Comparison of ENCODE assay signal across 27 mouse cellular contexts in genomic region chr17:80418572-80419210, GRCm38 (mm10). TPM values are rescaled to one million over a fixed set of nuclear protein-coding genes. Genes with fewer than 3 reads are reported as not detected.
DNase-seq lines count a peak whose midpoint lies in the region; ATAC-seq lines count a peak whose summit lies in the region.
"Had no signal": no experiment of that assay in that cellular context is flagged by ENCODE, and none has a peak within 500 bp of the region (broad histone marks: within the 10 kb centered on the region; RNA-seq: fewer than 3 reads in every experiment).

No protein-coding gene starts in this region.

- no peaks in the 10 kb centered on the region for H3K27me3 ChIP-seq in forebrain, embryonic 12.5 days
- H3K27me3 ChIP-seq in liver, embryonic 11.5 days (replicated peaks; ENCODE audit: control insufficient read depth, insufficient read depth, low read length), result no peaks in the 10 kb centered on the region
- H3K27me3 ChIP-seq: heart, embryonic 13.5 days; hindbrain, embryonic 15.5 days; intestine, embryonic 15.5 days; limb, embryonic 15.5 days; midbrain, embryonic 12.5 days had no signal

- H3K4me1 ChIP-seq in forebrain, embryonic 12.5 days, result no peaks in the 10 kb centered on the region
- H3K4me1 ChIP-seq in liver, embryonic 11.5 days (replicated peaks; ENCODE audit: control insufficient read depth, insufficient read depth, low read length), result no peaks in the 10 kb centered on the region
- H3K4me1 ChIP-seq: heart, embryonic 13.5 days; hindbrain, embryonic 10.5 days; hindbrain, embryonic 15.5 days; intestine, embryonic 15.5 days; limb, embryonic 10.5 days; limb, embryonic 15.5 days; midbrain, embryonic 12.5 days had no signal

- 89% methylated on average over 10 of the region's 10 CpGs for WGBS in forebrain, embryonic 12.5 days
- WGBS in liver, embryonic 11.5 days, result 75% methylated on average over 10 of the region's 10 CpGs

- no peak overlapping the region for H3K4me3 ChIP-seq in forebrain, embryonic 12.5 days (replicated peaks)
- H3K4me3 ChIP-seq in liver, embryonic 11.5 days (ENCODE audit: low read depth, low read length), result no peak overlapping the region
- H3K4me3 ChIP-seq: heart, embryonic 13.5 days; hindbrain, embryonic 10.5 days; hindbrain, embryonic 15.5 days; intestine, embryonic 15.5 days; limb, embryonic 10.5 days; limb, embryonic 15.5 days; midbrain, embryonic 12.5 days had no signal

- no peak overlapping the region for H3K9ac ChIP-seq in forebrain, embryonic 12.5 days
- no peak overlapping the region for H3K9ac ChIP-seq in liver, embryonic 11.5 days (ENCODE audit: low read depth, low read length)
- H3K9ac ChIP-seq: heart, embryonic 13.5 days; hindbrain, embryonic 15.5 days; intestine, embryonic 15.5 days; limb, embryonic 15.5 days; liver, embryonic 14.5 days; lung, embryonic 14.5 days; midbrain, embryonic 12.5 days had no signal

- H3K9me3 ChIP-seq in forebrain, embryonic 12.5 days, result no peaks in the 10 kb centered on the region
- H3K9me3 ChIP-seq in liver, embryonic 11.5 days (ENCODE audit: control insufficient read depth, low read length), result no peaks in the 10 kb centered on the region
- H3K9me3 ChIP-seq: heart, embryonic 13.5 days; hindbrain, embryonic 15.5 days; intestine, embryonic 15.5 days; limb, embryonic 10.5 days; limb, embryonic 15.5 days; midbrain, embryonic 12.5 days had no signal

- peaks cover 58% of the 10 kb centered on the region for H3K36me3 ChIP-seq in forebrain, embryonic 12.5 days (replicated peaks)
- H3K36me3 ChIP-seq in liver, embryonic 11.5 days (ENCODE audit: control insufficient read depth, insufficient read depth, low read length), result peaks cover 29% of the 10 kb centered on the region

- no peak for ATAC-seq in forebrain, embryonic 12.5 days (ENCODE audit: low FRiP score)
- no peak for ATAC-seq in liver, embryonic 11.5 days (replicated peaks; ENCODE audit: low FRiP score)
- ATAC-seq: forebrain, embryonic 16.5 days; intestine, embryonic 15.5 days had no signal

- H3K4me2 ChIP-seq in forebrain, embryonic 12.5 days, result no peak overlapping the region
- no peak overlapping the region for H3K4me2 ChIP-seq in liver, embryonic 11.5 days
- H3K4me2 ChIP-seq: heart, embryonic 13.5 days; hindbrain, embryonic 15.5 days; intestine, embryonic 15.5 days; limb, embryonic 15.5 days; lung, embryonic 14.5 days; midbrain, embryonic 12.5 days had no signal

- no peak overlapping the region for H3K27ac ChIP-seq in forebrain, embryonic 12.5 days
- no peak overlapping the region for H3K27ac ChIP-seq in liver, embryonic 11.5 days (ENCODE audit: low read depth, low read length)
- H3K27ac ChIP-seq: heart, embryonic 13.5 days; hindbrain, embryonic 10.5 days; hindbrain, embryonic 15.5 days; intestine, embryonic 15.5 days; kidney, postnatal 0 days; limb, embryonic 10.5 days; limb, embryonic 15.5 days; liver, embryonic 14.5 days; midbrain, embryonic 12.5 days had no signal

- DNase-seq in 416B (ENCODE audit: low read depth) (peak; percentile 7), R1 (ENCODE audit: low read depth, low spot score) (peak; percentile 36)
- DNase-seq in CD4-positive, CD25-positive, alpha-beta regulatory T cell, adult 2 months (ENCODE audit: low read depth, low spot score), result peak; percentile 49
- DNase-seq in induced T-regulatory cell, adult 2 months (ENCODE audit: low read depth), result peak; percentile 33
- DNase-seq in frontal cortex, adult 2 months (ENCODE audit: extremely low spot score in 1 of 2, low spot score in 1 of 2), result no peak
- no peak for DNase-seq in liver, embryonic 11.5 days (ENCODE audit: low spot score)
- no peak for DNase-seq in spleen, postnatal 36 days (ENCODE audit: low spot score in 2 of 2)
- DNase-seq: adrenal gland, adult 2 months; B cell, adult 2 months; cerebellum, adult 2 months; cerebellum, postnatal 14 days; heart, postnatal 14 days; kidney, adult 8-10 months; lung, embryonic 14.5 days; lung, postnatal 14 days had no signal

RNA-seq across cellular contexts. Expression of gene Gm10190, which starts 45.4 kb away (rescaled TPM):
- polyA plus RNA-seq in forebrain, embryonic 12.5 days (2016; fragmentation: Nextera tagmentation; extraction: Ambion mirVana), result 1.9 and 2.0 TPM in 2 replicates
- polyA plus RNA-seq in frontal cortex, adult 2 months (2012; rRNA removed), result not detected in 2 replicates
- polyA plus RNA-seq in liver, embryonic 11.5 days (2014; fragmentation: Nextera tagmentation; extraction: Ambion mirVana), result not detected in 2 replicates
- polyA plus RNA-seq: adrenal gland, adult 2 months; cerebellum, adult 2 months; hindbrain, embryonic 10.5 days; large intestine, adult 2 months; liver, embryonic 14.5 days had no signal

Comparison
In these comparisons a context has a peak if more than half of its experiments do, and no peak if none do; other contexts are left out.
1. DNase-seq: peak in 416B (single experiment), CD4-positive, CD25-positive, alpha-beta regulatory T cell, adult 2 months (single experiment), R1 (single experiment) and induced T-regulatory cell, adult 2 months (single experiment); none in frontal cortex, adult 2 months (0 of 2), liver, embryonic 11.5 days (single experiment) and spleen, postnatal 36 days (0 of 2).